Mouse (Mus musculus): ENCODE measurements around the gene Gm17455. TPM values are rescaled to one million over a fixed set of nuclear protein-coding genes. Genes with fewer than 3 reads are reported as not detected.

The Gm17455 gene
- polyA plus RNA-seq, 1 experiment, result not detected

GRCm38 (mm10) chr10:60419624-60420023 is 20.1 kb downstream of the Gm17455 start:
- H3K4me1 ChIP-seq (ENCODE audit: control insufficient read depth, insufficient read depth, low read length), result 0 out of 2 replicates have a peak, but pooled peaks cover 2% of the 10 kb centered on the region
- WGBS, result 29% methylated on average over 4 of the region's 4 CpGs
- no peak overlapping the region for H3K4me3 ChIP-seq (ENCODE audit: insufficient read depth, low read depth, low read length)
- no peak overlapping the region for H3K27ac ChIP-seq (ENCODE audit: insufficient read depth, low read depth, low read length)
- TF ChIP-seq POLR2A (IDR thresholded peaks at IDR 0.05; ENCODE audit: insufficient read depth, low read depth, low read length), result no peak
- TF ChIP-seq CTCF (IDR thresholded peaks at IDR 0.05; ENCODE audit: insufficient read depth, low read depth, low read length), result no peak

- TF ChIP-seq POLR2A (IDR thresholded peaks at IDR 0.05; ENCODE audit: insufficient read depth, low read depth, low read length) (no peak), CTCF (IDR thresholded peaks at IDR 0.05; ENCODE audit: insufficient read depth, low read depth, low read length) (no peak)
- H3K4me3 ChIP-seq (ENCODE audit: insufficient read depth, low read depth, low read length), result no peak overlapping the region
- no peaks in the 10 kb centered on the region for H3K4me1 ChIP-seq (ENCODE audit: control insufficient read depth, insufficient read depth, low read length)
- no peak overlapping the region for H3K27ac ChIP-seq (ENCODE audit: insufficient read depth, low read depth, low read length)
- WGBS, result 77% methylated on average over 7 of the region's 7 CpGs
Observed at GRCm38 (mm10) chr10:60422756-60423155, 23.2 kb downstream of the Gm17455 start.

GRCm38 (mm10) chr10:60430001-60430400 is 30.5 kb downstream of the Gm17455 start:
- WGBS, result 29% methylated on average over 10 of the region's 10 CpGs
- H3K27ac ChIP-seq (ENCODE audit: insufficient read depth, low read depth, low read length), result no peak overlapping the region

GRCm38 (mm10) chr10:60430591-60430990 is 31.1 kb downstream of the Gm17455 start:
- TF ChIP-seq CTCF (IDR thresholded peaks at IDR 0.05; ENCODE audit: insufficient read depth, low read depth, low read length) (no peak), POLR2A (IDR thresholded peaks at IDR 0.05; ENCODE audit: insufficient read depth, low read depth, low read length) (no peak)
- 37% methylated on average over 6 of the region's 6 CpGs for WGBS
- H3K4me1 ChIP-seq (ENCODE audit: control insufficient read depth, insufficient read depth, low read length), result peaks cover 4% of the 10 kb centered on the region

More at GRCm38 (mm10) chr10:60430001-60430400, 30.5 kb downstream of the Gm17455 start:
- Histone ChIP-seq H3K4me1 (ENCODE audit: control insufficient read depth, insufficient read depth, low read length) (peaks cover 4% of the 10 kb centered on the region), H3K4me3 (ENCODE audit: insufficient read depth, low read depth, low read length) (no peak overlapping the region)
- no peak for TF ChIP-seq POLR2A (IDR thresholded peaks at IDR 0.05; ENCODE audit: insufficient read depth, low read depth, low read length)
- no peak for TF ChIP-seq CTCF (IDR thresholded peaks at IDR 0.05; ENCODE audit: insufficient read depth, low read depth, low read length)

GRCm38 (mm10) chr10:60432679-60433078 is 33.2 kb downstream of the Gm17455 start:
- no peak for TF ChIP-seq POLR2A (IDR thresholded peaks at IDR 0.05; ENCODE audit: insufficient read depth, low read depth, low read length)
- no peak for TF ChIP-seq CTCF (IDR thresholded peaks at IDR 0.05; ENCODE audit: insufficient read depth, low read depth, low read length)
- peaks cover 4% of the 10 kb centered on the region for H3K4me1 ChIP-seq (ENCODE audit: control insufficient read depth, insufficient read depth, low read length)
- no peak overlapping the region for H3K4me3 ChIP-seq (ENCODE audit: insufficient read depth, low read depth, low read length)
- H3K27ac ChIP-seq (ENCODE audit: insufficient read depth, low read depth, low read length), result no peak overlapping the region
- WGBS, result 58% methylated on average over 4 of the region's 4 CpGs

More at GRCm38 (mm10) chr10:60430591-60430990, 31.1 kb downstream of the Gm17455 start:
- Histone ChIP-seq H3K27ac (ENCODE audit: insufficient read depth, low read depth, low read length) (no peak overlapping the region), H3K4me3 (ENCODE audit: insufficient read depth, low read depth, low read length) (no peak overlapping the region)

- Histone ChIP-seq H3K27ac (ENCODE audit: insufficient read depth, low read depth, low read length) (no peak overlapping the region), H3K4me1 (ENCODE audit: control insufficient read depth, insufficient read depth, low read length) (no peaks in the 10 kb centered on the region), H3K4me3 (ENCODE audit: insufficient read depth, low read depth, low read length) (no peak overlapping the region)
- no peak for TF ChIP-seq POLR2A (IDR thresholded peaks at IDR 0.05; ENCODE audit: insufficient read depth, low read depth, low read length)
- no peak for TF ChIP-seq CTCF (IDR thresholded peaks at IDR 0.05; ENCODE audit: insufficient read depth, low read depth, low read length)
- WGBS, result 93% methylated on average over 4 of the region's 4 CpGs
Observed at GRCm38 (mm10) chr10:60442321-60442720, 42.8 kb downstream of the Gm17455 start.

- H3K4me3 ChIP-seq (ENCODE audit: insufficient read depth, low read depth, low read length), result no peak overlapping the region
- no peak overlapping the region for H3K27ac ChIP-seq (ENCODE audit: insufficient read depth, low read depth, low read length)
- TF ChIP-seq POLR2A (IDR thresholded peaks at IDR 0.05; ENCODE audit: insufficient read depth, low read depth, low read length) (no peak), CTCF (IDR thresholded peaks at IDR 0.05; ENCODE audit: insufficient read depth, low read depth, low read length) (no peak)
- H3K4me1 ChIP-seq (ENCODE audit: control insufficient read depth, insufficient read depth, low read length), result no peaks in the 10 kb centered on the region
- WGBS, result 12% methylated on average over 2 of the region's 2 CpGs
Observed at GRCm38 (mm10) chr10:60443078-60443477, 43.6 kb downstream of the Gm17455 start.

- H3K4me3 ChIP-seq (ENCODE audit: insufficient read depth, low read depth, low read length), result no peak overlapping the region
- H3K4me1 ChIP-seq (ENCODE audit: control insufficient read depth, insufficient read depth, low read length), result no peaks in the 10 kb centered on the region
- no peak for TF ChIP-seq POLR2A (IDR thresholded peaks at IDR 0.05; ENCODE audit: insufficient read depth, low read depth, low read length)
- no peak for TF ChIP-seq CTCF (IDR thresholded peaks at IDR 0.05; ENCODE audit: insufficient read depth, low read depth, low read length)
- H3K27ac ChIP-seq (ENCODE audit: insufficient read depth, low read depth, low read length), result no peak overlapping the region
- WGBS, result 61% methylated on average over 8 of the region's 8 CpGs
Observed at GRCm38 (mm10) chr10:60445031-60445593, 45.6 kb downstream of the Gm17455 start.

- TF ChIP-seq POLR2A (IDR thresholded peaks at IDR 0.05; ENCODE audit: insufficient read depth, low read depth, low read length) (no peak), CTCF (IDR thresholded peaks at IDR 0.05; ENCODE audit: insufficient read depth, low read depth, low read length) (no peak)
- Histone ChIP-seq H3K4me3 (ENCODE audit: insufficient read depth, low read depth, low read length) (no peak overlapping the region), H3K27ac (ENCODE audit: insufficient read depth, low read depth, low read length) (no peak overlapping the region), H3K4me1 (ENCODE audit: control insufficient read depth, insufficient read depth, low read length) (no peaks in the 10 kb centered on the region)
- WGBS, result 90% methylated on average over 12 of the region's 12 CpGs
Observed at GRCm38 (mm10) chr10:60447186-60447585, 47.7 kb downstream of the Gm17455 start.

Other genes with a start within 250 kb of the Gm17455 start
- gene Chst3, start 180.5 kb upstream of the Gm17455 start, polyA plus RNA-seq (2012; ENCODE audit: insufficient read depth, insufficient read length, low replicate concordance, missing spikeins), result not detected in 2 replicates
- 231 and 580 TPM in 2 replicates for gene Psap, start 122.1 kb upstream of the Gm17455 start, polyA plus RNA-seq (2012; ENCODE audit: insufficient read depth, insufficient read length, low replicate concordance, missing spikeins)
- gene Vsir, start 52.9 kb upstream of the Gm17455 start, polyA plus RNA-seq (2012; ENCODE audit: insufficient read depth, insufficient read length, low replicate concordance, missing spikeins), result 160 TPM in 1 of 2 replicates, not detected in the other